Mouse (Mus musculus): ENCODE measurements around the gene Tstd2. TPM values are rescaled to one million over a fixed set of nuclear protein-coding genes. Genes with fewer than 3 reads are reported as not detected.

Tstd2 gene
- total RNA-seq (2015; ENCODE audit: low replicate concordance): 2.1 and 6.1 TPM in 2 replicates
- 5.0 and 9.8 TPM in 2 replicates for total RNA-seq (2017; ENCODE audit: low replicate concordance)

DNA sequence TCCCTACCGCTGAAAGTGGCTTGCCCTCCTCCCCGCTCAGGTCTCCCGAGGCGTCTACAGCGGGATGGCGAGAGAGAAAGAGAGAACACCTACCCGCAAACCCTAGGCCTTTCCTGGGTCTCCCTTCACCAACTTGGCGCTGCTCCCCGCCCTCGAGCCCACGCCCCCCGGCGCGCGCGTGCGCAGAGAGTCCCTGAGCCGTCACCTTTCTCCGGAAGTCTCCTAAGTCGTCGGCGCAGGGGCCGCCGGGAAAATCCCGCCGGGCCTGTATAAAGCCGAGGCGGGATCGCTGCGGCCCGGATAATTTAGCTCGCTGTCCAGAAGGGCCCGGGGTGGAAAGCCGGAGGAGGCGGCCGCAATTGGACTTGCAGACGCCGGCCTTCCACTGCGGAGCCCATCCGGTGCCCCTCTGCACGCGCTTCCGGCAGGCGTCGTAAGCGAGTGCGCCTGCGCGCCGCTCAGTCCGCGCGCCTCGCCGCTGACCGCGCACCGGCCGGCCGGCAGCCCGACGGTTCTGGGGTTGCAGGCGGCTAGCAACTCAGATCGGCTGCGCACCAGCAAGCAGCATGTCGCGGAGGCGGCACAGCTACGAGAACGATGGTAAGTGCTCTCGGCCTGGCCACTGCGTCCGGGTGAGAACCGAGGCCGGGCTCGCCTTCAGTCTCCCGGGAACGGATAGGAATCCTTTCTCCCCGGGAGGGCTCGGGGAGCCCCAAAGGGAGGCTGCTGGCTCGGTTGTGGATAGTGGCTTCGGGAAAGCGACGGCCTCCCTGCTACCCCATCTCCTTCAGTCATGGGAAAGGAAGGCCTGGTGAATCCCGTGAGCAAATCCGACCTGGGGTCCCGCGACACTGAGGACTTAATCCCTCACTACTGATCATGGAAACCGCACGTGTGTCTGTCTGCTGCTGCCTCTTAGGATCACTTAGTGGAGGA is at the start of gene Tstd2, which contains the start of gene Ncbp1:
TSS of gene Tstd2 (minus strand) at position 408 of the 936 bp plus-strand sequence.
TSS of gene Ncbp1 (plus strand) at position 327 of the 936 bp plus-strand sequence.
- ATAC-seq (replicated peaks; ENCODE audit: low FRiP score, poor library complexity, severe bottlenecking): peak; percentile 92

DNA sequence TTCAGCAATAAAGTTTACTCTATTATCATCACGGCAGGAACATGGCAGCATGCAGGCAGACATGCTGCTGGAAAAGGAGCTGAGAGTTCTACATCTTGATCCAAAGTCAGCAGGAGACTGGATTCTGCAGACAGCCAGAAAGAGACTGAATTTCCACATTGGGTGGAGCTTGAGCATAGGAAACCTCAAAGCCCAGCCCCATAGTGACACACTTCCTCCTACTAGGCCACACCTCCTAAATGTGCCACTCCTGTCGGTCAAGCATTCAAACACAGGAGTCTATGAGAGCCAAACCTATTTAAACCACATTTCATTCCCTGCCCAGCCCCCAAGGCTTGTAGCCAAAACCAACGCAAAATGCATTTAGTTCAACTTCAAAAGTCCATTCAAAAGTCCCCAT is 48.0 kb upstream of the Tstd2 start:
- no peak for ATAC-seq (replicated peaks; ENCODE audit: low FRiP score, poor library complexity, severe bottlenecking)

DNA sequence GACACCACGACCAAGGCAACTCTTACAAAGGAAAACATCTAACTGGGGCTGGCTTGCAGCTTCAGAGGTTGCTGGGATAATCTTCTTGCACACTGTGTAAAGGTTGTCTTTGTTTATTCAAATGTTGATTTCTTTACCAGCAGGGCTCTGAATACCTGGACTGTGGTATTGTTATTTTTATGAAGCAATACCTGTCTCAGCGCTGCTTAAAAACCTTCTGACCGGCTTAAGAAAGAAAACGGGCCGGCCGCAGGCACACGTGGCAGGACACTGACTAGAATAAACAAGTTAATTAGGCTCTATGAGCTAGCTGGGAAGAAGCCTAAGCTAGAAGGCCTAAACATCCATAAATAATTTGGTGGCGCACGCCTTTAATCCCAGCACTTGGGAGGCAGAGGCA is 47.4 kb upstream of the Tstd2 start:
- no peak for ATAC-seq (replicated peaks; ENCODE audit: low FRiP score, poor library complexity, severe bottlenecking)

DNA sequence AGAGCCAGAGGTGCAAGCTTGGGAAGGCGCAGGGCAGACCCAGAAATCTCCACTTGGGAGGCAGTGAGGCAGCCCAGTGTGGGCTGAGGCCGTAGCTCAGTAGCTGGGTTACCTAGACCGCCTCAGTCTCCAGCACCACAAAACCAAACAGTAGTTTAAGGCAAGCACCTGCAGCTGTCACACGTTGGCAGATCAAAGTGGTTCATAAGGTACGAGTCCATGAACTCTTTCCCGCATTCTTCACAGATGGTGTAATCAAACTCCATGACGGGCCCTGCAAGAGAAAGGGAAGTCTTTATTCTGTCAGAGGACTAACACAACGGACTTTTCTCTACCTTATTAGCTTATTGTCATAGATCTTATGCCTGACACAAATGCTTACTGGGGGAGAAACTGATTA is 46.9 kb upstream of the Tstd2 start:
- ATAC-seq (replicated peaks; ENCODE audit: low FRiP score, poor library complexity, severe bottlenecking): no peak

DNA sequence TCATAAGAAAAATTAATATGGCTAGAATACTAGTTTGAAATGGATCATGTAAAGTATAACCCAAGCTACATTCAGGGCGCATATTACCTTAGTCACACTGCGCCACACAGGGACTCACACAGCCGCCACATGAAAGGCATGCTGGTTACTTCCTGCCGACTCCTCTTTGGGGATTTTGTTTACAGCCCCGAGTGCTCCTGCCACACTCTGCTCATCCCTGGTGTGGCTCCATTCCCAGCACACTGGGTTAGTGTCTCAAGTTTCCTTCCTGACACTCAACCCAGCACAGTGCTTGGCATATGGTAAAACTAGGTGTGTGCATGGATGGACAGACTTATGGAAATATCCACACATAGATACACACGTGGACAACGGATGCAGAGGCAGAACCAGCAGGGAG is 43.7 kb upstream of the Tstd2 start:
- no peak for ATAC-seq (replicated peaks; ENCODE audit: low FRiP score, poor library complexity, severe bottlenecking)

DNA sequence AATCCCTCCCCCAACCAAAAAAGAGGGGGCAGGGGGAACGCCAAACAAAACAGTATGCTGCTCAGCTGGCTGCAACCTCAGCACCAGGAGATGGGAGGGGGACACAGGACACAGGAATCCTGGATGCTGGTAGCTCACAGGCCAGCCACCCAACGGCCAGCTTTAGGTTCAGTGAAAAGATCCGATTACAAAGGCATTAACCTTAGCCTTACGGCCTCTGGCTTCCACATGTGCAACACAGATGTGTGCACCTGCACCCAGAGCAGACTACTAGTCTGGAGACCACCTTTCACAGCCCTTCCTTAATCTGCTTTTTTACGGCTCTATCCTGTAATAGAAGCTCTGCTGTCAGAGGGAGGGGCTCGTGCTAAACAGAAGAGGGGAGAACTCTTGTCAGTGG is 42.7 kb upstream of the Tstd2 start:
- ATAC-seq (replicated peaks; ENCODE audit: low FRiP score, poor library complexity, severe bottlenecking): no peak

DNA sequence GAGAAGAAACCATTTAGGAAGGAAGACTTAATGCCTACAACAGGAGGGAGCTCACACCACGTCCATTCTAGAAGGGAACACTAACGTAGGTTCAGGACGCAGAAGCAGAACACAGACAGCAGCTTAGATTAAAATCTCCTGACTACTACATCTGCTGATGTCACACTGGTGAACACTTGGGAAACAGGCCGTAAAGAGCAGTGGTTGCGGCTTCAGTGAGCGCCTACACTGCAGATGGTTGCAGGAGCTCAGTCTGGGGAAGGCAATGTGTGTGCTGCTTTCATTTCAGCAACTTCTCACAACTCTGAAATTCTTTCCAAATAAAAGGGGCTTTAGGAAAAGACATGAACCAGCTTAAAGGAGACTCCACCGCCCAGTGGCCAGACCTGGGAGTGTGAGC is 39.0 kb upstream of the Tstd2 start:
- no peak for ATAC-seq (replicated peaks; ENCODE audit: low FRiP score, poor library complexity, severe bottlenecking)

DNA sequence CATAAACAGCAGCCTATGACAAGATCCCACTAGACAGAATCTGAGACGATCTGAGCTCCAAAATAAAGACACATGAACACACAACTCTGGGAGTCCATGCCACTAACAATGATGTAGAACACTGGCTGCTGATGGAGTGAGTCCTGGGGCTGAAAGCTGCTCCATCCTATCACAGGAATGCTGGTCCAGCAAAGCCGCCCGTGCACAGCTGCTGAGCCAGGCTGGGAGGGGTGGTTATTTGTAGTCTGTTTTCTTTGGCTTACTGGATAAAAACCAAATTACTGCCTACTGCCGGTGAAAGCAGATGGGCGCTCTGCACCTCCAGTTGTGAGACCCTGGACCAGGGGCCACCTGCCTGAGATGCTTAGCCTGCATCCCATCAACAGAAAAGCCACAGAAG is 38.5 kb upstream of the Tstd2 start:
- ATAC-seq (replicated peaks; ENCODE audit: low FRiP score, poor library complexity, severe bottlenecking): no peak

DNA sequence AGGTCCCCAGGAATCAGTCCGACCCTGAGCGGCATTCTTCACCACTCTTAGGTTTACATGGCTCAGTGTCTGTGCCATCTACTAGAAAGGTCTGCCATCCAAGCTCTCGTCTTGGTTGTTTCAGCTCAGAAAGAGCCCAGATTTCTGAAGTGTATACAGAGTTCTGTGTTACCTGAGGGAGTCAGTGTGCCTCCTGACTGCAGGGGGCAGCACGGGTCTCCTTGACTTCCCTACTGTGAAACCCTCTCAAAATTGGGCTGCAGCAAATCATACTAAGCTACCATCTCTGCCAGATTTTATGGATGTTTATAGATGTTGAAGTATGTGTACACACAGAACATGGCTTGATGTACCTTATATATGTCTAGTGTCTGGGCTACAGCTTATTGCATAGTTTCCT is 37.8 kb upstream of the Tstd2 start:
- ATAC-seq (replicated peaks; ENCODE audit: low FRiP score, poor library complexity, severe bottlenecking): no peak

DNA sequence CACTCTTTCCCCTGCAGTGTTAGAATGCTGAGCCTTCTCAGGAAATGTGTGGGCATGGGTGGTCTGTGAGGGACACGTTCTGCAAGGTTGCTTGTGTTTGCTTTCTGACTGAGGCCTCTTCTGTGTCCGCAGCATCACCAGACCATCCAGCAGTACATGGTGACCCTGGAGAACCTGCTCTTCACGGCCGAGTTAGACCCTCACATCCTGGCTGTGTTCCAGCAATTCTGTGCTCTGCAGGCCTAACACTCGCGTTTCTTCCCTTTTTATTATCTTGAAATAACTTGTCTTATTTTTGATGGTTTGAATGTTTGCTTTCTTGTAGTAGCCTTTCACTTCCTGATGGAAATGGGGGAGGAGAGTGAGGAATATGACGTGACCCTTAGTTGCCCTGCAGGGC is 33.3 kb upstream of the Tstd2 start:
- ATAC-seq (replicated peaks; ENCODE audit: low FRiP score, poor library complexity, severe bottlenecking): no peak

DNA sequence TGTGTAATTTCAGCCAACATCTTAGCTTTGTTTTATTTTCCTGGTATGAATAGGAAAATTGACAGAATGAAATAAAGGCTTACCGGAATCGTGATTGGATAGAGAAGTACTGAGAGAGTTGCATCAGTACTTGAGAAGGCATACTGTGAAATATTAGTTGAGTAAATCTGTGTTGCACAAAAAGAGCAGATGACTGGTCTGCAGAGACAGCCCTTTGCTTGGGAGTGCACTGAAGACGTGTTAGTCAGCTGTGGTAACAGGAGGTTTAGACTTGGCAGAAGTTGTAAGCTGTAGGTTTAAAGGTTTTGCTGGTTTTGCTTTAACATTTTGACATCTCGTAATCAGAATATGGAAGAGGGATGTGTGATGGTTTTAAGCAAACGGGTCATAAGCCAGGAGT is 27.3 kb upstream of the Tstd2 start:
- no peak for ATAC-seq (replicated peaks; ENCODE audit: low FRiP score, poor library complexity, severe bottlenecking)

DNA sequence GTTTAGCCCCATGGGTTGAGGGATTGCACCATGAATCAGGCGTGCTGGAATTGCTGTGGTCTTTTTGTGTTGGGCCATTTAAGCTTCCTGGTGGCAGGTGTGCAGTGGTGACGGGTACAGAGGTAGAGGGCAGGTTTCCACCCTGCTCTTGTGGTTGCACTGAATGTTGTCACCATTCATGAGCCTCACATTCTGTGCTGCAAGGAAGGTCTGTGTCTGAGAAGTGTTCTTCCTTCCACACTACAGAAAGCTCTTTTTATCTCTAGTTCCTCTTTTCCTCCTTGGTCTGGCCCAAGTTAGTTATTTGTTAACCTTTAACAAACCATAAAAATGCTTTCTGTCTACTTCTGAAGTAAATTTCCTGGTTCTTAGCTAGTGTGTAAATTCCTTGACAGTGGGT is 25.5 kb upstream of the Tstd2 start:
- ATAC-seq (replicated peaks; ENCODE audit: low FRiP score, poor library complexity, severe bottlenecking): no peak

DNA sequence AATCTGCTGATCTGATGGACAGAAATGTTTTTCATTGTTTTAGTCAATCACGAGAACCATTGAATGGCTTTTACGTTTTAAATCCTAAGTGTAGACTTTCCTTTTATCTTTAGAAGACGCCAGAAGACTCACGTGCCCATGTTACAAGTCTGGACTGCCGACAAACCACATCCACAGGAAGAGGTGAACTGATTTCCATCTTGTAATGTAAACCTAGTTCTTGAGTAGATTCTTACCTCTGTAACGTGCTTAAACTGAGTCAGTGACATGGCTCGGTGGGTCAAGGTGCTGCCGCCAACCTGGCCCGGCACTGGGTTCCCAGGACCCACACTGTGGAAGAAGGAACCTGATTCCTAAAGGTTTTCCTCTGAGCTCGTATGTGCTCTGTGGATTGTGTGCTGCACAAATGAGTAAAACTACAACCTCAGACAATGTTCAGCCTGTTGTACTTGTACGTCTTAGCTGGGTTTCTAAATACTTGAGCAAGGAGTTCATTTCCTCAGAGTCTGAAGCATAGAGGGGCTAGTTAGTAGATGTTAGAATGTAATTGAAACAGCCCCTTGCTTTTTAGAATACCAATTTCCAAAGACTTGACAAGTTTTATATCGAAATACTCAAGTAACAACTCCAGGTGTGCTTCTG is 13.5 kb upstream of the Tstd2 start:
- ATAC-seq (replicated peaks; ENCODE audit: low FRiP score, poor library complexity, severe bottlenecking): no peak

DNA sequence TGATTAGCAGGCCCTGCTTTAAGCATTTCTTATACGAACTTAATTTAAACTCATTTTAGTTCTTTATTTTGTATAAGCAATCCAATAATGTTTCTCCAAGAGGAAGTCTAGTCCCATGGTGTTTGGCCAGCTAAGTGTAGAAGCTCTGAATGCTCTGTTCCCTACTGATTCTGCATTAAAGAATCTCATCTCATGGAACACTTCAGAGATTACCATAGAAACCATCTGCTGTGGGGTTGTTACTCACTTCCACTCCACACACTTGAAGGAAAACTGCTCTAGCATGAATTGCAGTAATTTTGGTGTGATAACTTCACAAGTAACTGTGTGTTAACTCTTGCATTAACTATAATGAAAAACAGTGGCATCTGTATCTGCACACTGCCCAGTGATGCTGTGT is 8.4 kb upstream of the Tstd2 start:
- ATAC-seq (replicated peaks; ENCODE audit: low FRiP score, poor library complexity, severe bottlenecking): no peak

DNA sequence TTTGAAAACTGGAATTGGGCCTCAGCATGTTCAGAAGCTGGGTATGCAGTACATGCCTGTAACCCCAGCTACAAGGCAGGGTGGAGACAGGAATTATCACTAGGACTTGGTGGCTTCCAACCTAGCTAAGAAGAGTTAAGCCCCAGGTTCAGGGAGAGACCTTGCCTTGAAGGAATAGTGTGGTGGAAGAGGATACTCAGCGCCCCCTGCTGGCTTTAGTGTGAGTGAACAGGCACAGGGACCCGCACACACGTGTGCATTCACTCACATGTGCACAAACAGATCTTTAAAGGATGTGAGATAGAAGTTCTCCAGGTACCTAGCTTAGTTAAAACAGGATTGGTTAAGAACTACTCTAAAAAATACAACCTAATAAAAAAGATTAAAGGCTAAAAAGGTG is 5.8 kb upstream of the Tstd2 start:
- peak; percentile 72 for ATAC-seq (replicated peaks; ENCODE audit: low FRiP score, poor library complexity, severe bottlenecking)

DNA sequence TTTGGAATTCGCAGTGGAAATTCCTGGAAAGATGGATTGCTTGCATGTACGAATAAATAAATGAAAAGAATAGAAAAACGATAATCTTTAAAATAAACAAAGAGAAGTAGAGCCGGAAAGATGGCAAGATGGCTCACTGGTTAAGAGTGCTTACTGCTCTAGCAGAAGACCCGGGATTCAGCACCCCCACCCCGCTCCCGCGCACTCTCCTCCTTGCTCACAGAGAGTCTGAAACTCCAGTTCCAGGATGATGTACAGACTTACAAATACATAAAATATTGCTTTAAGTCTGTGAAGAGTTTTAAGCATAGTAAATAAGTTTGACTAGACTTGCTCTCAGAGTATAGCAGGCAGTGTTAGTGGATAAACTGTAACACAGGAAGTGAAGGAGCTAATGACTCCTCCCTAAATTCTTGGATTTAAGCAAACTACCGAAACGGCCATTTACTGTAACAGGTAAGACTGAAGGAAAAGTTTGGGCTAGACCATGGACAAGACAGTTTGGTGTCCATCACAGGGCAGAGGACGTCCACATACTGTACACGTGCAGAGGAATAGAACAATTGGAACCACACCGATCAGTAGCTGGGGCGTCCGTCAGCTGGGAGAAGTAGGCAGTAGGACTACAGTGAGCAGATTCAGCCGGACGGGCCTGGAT is 736 bp downstream of the Tstd2 start:
- peak; percentile 68 for ATAC-seq (replicated peaks; ENCODE audit: low FRiP score, poor library complexity, severe bottlenecking)

DNA sequence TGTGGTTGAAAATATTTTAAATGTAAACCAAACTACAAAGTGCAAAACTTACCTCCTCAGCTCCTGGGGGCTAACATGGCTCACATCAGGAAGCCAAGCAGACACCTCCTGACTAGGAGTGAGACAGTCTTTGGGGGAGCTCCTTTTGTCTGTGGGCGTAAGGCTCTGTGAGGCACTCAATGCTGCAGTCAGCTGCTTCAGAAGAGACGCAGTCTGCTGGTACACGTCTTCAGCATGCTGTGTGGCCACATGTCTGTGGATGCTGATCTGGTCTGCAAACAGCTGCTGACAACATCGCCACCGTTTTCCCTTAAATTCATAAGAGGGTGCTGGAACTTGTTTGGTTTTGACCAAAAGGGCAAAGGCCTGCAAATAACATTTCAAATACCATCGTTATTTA is 6.7 kb downstream of the Tstd2 start:
- ATAC-seq (replicated peaks; ENCODE audit: low FRiP score, poor library complexity, severe bottlenecking): no peak

DNA sequence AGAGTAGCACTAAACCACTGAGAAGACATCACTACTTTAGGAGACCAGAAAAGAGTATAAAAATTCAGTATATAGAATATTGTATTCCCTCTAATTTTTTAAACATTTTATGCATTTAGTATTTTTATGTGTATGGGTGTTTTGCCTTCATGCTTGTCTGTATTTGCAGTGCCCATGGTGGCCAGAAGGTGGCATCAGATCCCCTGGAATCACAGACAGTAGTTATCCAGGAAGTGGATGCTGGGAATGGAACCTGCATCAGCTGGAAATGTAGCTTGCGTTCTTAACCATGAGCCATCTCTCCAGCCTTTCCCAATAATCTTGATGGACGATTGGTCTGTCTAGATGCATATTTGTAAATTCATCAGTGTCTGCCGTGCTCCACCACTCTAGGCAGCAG is 8.3 kb downstream of the Tstd2 start:
- ATAC-seq (replicated peaks; ENCODE audit: low FRiP score, poor library complexity, severe bottlenecking): peak; percentile 76; the same call in 1 of the 2 replicates

DNA sequence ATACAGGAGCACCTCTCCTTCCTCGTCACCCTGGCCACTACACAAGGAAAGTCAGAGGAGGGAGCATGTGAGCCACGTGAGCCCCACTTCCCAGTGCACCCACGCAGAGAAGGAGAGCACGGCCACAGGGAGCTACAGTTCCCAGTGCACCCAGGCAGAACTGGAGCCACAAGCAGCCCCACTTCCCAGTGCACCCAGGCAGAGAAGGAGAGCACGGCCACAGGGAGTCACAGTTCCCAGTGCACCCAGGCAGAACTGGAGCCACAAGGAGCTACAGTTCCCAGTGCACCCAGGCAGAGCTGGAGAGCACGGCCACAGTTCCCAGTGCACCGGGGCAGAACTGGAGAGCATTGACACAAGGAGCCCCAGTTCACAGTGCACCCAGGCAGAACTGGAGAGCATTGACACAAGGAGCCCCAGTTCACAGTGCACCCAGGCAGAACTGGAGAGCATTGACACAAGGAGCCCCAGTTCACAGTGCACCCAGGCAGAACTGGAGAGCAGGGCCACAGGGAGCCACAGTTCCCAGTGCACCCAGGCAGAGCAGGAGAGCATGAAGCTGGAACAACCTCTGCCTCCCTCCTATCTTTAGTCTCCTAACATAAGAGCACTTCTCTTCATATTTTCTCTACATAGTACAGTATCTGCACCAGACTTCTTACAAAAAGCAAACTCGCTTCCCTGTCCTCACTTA is 9.0 kb downstream of the Tstd2 start:
- no peak for ATAC-seq (replicated peaks; ENCODE audit: low FRiP score, poor library complexity, severe bottlenecking)

DNA sequence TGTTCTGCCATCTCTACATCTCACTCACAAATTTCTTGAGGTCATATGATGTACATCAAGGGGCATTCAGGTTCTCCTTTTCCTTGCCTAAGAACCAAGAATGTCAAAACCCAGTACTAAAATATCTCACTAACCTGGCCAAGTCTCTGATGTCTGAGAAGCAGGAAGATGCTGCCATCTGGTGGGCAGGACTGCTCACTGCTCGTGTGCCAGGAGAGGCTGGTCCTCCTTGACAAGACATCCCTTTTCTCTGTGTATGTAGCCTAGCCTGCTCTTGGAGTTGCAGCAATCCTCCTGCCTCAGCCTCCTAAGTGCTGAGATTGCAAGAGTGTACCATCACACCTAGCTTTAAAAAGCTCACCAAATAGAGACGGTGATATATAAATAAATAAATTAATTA is 12.0 kb downstream of the Tstd2 start:
- peak; percentile 91 for ATAC-seq (replicated peaks; ENCODE audit: low FRiP score, poor library complexity, severe bottlenecking)
